Mouse (Mus musculus): ENCODE results near the gene Tbc1d7.

DNA sequence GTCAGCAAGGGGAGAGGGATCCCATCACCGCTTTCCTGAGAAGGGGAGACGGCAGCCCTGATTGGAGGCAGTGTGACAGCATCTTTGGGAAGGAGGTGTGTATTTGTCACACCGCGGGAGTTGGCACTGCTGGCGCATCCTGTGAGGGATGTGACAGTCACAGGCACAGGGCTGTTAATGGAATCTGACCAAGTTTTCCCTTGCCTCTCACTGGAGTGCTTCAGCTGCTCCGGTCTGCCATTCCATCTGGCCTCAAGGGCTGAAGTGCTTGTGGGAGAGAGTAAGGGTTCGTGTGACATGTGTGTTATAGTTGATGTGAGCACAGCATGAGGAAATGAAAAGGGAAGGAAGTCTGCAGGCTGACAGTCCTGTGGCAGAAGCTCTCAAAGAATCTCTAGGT lies 59.0 kb downstream of the Tbc1d7 start:
- TF ChIP-seq CTCF (IDR thresholded peaks at IDR 0.05; ENCODE audit: low read depth) (no peak), EP300 (IDR thresholded peaks at IDR 0.05; ENCODE audit: low read depth) (no peak)
